Mouse (Mus musculus): Measurements from ENCODE around the gene Ash1l. TPM values are rescaled to one million over a fixed set of nuclear protein-coding genes. Genes with fewer than 3 reads are reported as not detected.

The Ash1l gene
- polyA plus RNA-seq, 1 experiment: 5.4 TPM

DNA sequence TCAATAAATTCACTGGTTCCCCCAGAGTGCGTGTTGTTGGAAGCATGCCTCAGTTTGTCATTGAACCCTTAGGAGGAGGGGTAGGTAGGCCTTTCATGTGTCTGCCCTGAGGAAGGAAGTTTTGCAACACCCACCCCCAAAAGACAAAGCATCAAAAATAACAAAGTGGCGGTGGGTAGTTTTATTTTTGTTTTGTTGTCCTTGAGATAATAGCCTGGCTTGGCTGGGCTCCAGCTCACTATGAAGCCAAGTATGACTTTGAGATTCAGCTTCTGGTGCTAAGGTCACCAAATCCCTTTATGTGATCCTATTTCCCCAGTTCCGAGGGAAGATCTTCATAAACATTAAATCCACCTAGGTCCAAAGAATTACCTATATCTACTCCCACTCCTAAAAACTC is 173.8 kb downstream of the Ash1l start:
- peaks cover 30% of the 10 kb centered on the region for H3K27me3 ChIP-seq (ENCODE audit: control insufficient read depth, insufficient read depth, insufficient read length)
- H3K79me2 ChIP-seq (ENCODE audit: control insufficient read depth, insufficient read depth): no peaks in the 10 kb centered on the region
- H3K79me3 ChIP-seq (ENCODE audit: low read depth): no peaks in the 10 kb centered on the region
- H3ac ChIP-seq (ENCODE audit: control insufficient read depth, insufficient read length, low read depth): no peak overlapping the region
- no peak for TF ChIP-seq MAX (IDR thresholded peaks at IDR 0.05)
- TF ChIP-seq FOSL1 (IDR thresholded peaks at IDR 0.05; ENCODE audit: insufficient read depth, low read length, poor library complexity, severe bottlenecking): no peak
- no peak for TF ChIP-seq CTCF (IDR thresholded peaks at IDR 0.05; ENCODE audit: control insufficient read depth, insufficient read depth, insufficient read length)
- no peaks in the 10 kb centered on the region for H3K36me3 ChIP-seq (ENCODE audit: control insufficient read depth, insufficient read depth)
- H3K4me3 ChIP-seq (ENCODE audit: insufficient read depth, poor library complexity, severe bottlenecking): no peak overlapping the region

DNA sequence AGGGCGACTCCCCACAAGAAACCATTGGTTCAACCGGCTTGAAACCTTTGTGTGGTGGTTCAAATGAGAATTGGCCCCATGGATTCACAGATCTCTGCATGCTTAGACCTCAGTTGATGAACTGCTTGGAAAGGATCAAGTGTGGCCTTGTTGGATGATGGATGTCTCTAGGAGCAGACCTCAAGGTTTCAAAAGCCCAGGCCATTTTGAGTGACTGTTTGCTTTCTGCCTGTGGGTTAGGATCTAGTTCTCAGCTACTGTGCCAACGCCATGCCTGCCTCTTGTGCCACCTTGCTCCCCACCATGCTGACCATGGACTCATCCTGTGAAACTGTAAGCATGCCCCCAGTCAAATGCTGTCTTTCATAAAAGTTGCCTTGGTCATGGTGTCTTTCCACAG is 175.6 kb downstream of the Ash1l start:
- H3K79me2 ChIP-seq (ENCODE audit: control insufficient read depth, insufficient read depth): no peaks in the 10 kb centered on the region
- TF ChIP-seq CTCF (IDR thresholded peaks at IDR 0.05; ENCODE audit: control insufficient read depth, insufficient read depth, insufficient read length) (no peak), FOSL1 (IDR thresholded peaks at IDR 0.05; ENCODE audit: insufficient read depth, low read length, poor library complexity, severe bottlenecking) (no peak), MAX (IDR thresholded peaks at IDR 0.05) (no peak), CEBPB (IDR thresholded peaks at IDR 0.05; ENCODE audit: low read depth) (no peak), USF1 (IDR thresholded peaks at IDR 0.05; ENCODE audit: low read depth) (no peak), MYOG (IDR thresholded peaks at IDR 0.05; ENCODE audit: control insufficient read depth, extremely low read depth, insufficient read length) (no peak), MYOD1 (IDR thresholded peaks at IDR 0.05; ENCODE audit: control insufficient read depth, insufficient read length, low read depth) (no peak)
- H3ac ChIP-seq (ENCODE audit: control insufficient read depth, insufficient read length, low read depth): no peak overlapping the region

More for the DNA sequence above, 175.6 kb downstream of the Ash1l start:
- no peak overlapping the region for H3K4me3 ChIP-seq (ENCODE audit: insufficient read depth, poor library complexity, severe bottlenecking)
- H3K27me3 ChIP-seq (ENCODE audit: control insufficient read depth, insufficient read depth, insufficient read length): peaks cover 27% of the 10 kb centered on the region
- H3K79me3 ChIP-seq (ENCODE audit: low read depth): no peaks in the 10 kb centered on the region
- no peaks in the 10 kb centered on the region for H3K36me3 ChIP-seq (ENCODE audit: control insufficient read depth, insufficient read depth)

Other genes starting within 250 kb of the Ash1l start
- gene Rit1, start 233.8 kb upstream of the Ash1l start, polyA plus RNA-seq (2012; fragmentation: generic; extraction: Trizol): 42.5 TPM
- gene Syt11, start 175.5 kb upstream of the Ash1l start, polyA plus RNA-seq (2012; fragmentation: generic; extraction: Trizol): 6.1 TPM
- 14.7 TPM for gene Gon4l, start 115.4 kb upstream of the Ash1l start, polyA plus RNA-seq (2012; fragmentation: generic; extraction: Trizol)
- 52.0 TPM for gene Msto1, start 36.6 kb upstream of the Ash1l start, polyA plus RNA-seq (2012; fragmentation: generic; extraction: Trizol)
- 123 TPM for gene Dap3, start 559 bp downstream of the Ash1l start, polyA plus RNA-seq (2012; fragmentation: generic; extraction: Trizol)
- 25.0 TPM for gene Rusc1, start 142.7 kb downstream of the Ash1l start, polyA plus RNA-seq (2012; fragmentation: generic; extraction: Trizol)
- gene Gm43738, start 150.5 kb downstream of the Ash1l start, polyA plus RNA-seq (2012; fragmentation: generic; extraction: Trizol): 0.02 TPM
- 384 TPM for gene Fdps, start 151.3 kb downstream of the Ash1l start, polyA plus RNA-seq (2012; fragmentation: generic; extraction: Trizol)
- gene Pklr, start 185.5 kb downstream of the Ash1l start, polyA plus RNA-seq (2012; fragmentation: generic; extraction: Trizol): not detected
- 0.15 TPM for gene Hcn3, start 209.6 kb downstream of the Ash1l start, polyA plus RNA-seq (2012; fragmentation: generic; extraction: Trizol)
- 14.5 TPM for gene Clk2, start 214.2 kb downstream of the Ash1l start, polyA plus RNA-seq (2012; fragmentation: generic; extraction: Trizol)
- 139 TPM for gene Scamp3, start 226.9 kb downstream of the Ash1l start, polyA plus RNA-seq (2012; fragmentation: generic; extraction: Trizol)
- 27.4 TPM for gene Fam189b, start 232.5 kb downstream of the Ash1l start, polyA plus RNA-seq (2012; fragmentation: generic; extraction: Trizol)

Data from C2C12 (cell line).